Mouse (Mus musculus): ENCODE results near the gene Ptgir. TPM values are rescaled to one million over a fixed set of nuclear protein-coding genes. Genes with fewer than 3 reads are reported as not detected.

The Ptgir gene
- total RNA-seq (2021) (1 to 10 TPM; 1.9 to 2.9 TPM), polyA plus RNA-seq (2012; rRNA removed) (5.2 and 7.4 TPM in 2 replicates)
- long read RNA-seq, partial matches to known transcripts, result 0 of 3 reads
- long read RNA-seq, other reads (novel, unspliced or antisense), result 1 of 3 reads

DNA sequence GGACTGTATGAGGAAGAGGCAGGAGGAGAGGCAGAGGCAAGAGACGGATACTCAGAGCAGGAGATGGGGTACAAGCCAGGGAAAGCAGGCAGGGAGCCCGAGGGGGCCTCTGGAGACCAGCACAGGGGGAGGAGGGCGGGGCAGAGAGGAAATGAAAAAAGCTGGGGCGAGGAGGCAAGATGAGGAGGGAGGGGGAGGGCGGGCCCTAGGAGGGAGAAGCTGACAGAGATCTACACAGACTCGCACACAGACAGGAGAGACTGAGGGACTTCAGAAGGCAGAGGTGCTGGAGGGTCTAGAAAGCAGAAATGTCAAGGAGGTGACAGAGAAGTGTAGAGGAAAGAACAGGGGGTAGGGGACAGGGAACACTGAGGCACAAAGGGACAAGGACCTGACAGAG is at the start of gene Ptgir:
Ptgir (plus strand) TSS at position 210 of the 400 bp plus-strand sequence.
- Histone ChIP-seq H3K4me3 (peak within 1 kb of the TSS; percentile 16; the same call in 1 of the 2 replicates), H3K4me1 (ENCODE audit: control insufficient read depth, insufficient read depth, low read length) (peaks cover 9% of the 10 kb centered on the region), H3K9ac (ENCODE audit: low read depth, low read length) (peak within 1 kb of the TSS; percentile 32), H3K27ac (peak within 1 kb of the TSS; percentile 71), H3K36me3 (ENCODE audit: control insufficient read depth, insufficient read depth, low read length) (no peaks in the 10 kb centered on the region), H3K79me2 (replicated peaks; ENCODE audit: control insufficient read depth, insufficient read depth, low read length) (no peaks in the 10 kb centered on the region), H3K27me3 (ENCODE audit: control insufficient read depth, insufficient read depth, low read length) (no peaks in the 10 kb centered on the region)
- 34% methylated on average over 6 of the region's 6 CpGs for WGBS
- TF ChIP-seq POLR2A (IDR thresholded peaks at IDR 0.05; ENCODE audit: insufficient read depth, low read depth, low read length) (peak; percentile 51), EP300 (IDR thresholded peaks at IDR 0.05; ENCODE audit: insufficient read depth, low read depth, low read length) (no peak), CTCF (IDR thresholded peaks at IDR 0.05) (no peak)
- intact Hi-C loops (cut with DNase I), result loop anchor here (5.0 kb wide), 1 partner anchor 279 kb away; no protein-coding TSS in a partner anchor
- DNase-seq, result peak; percentile 84 to 85

GRCm38 (mm10) chr7:16858336-16858735 is 48.0 kb upstream of the Ptgir start:
- peak in 1 of 2 experiments; percentile 45 for DNase-seq
- H3K36me3 ChIP-seq (ENCODE audit: control insufficient read depth, insufficient read depth, low read length), result no peaks in the 10 kb centered on the region; the same call in 1 of the 2 replicates
- peak; percentile 77 for TF ChIP-seq CTCF (IDR thresholded peaks at IDR 0.05)
- TF ChIP-seq POLR2A (IDR thresholded peaks at IDR 0.05; ENCODE audit: insufficient read depth, low read depth, low read length), result no peak
- 40% methylated on average over 17 of the region's 17 CpGs for WGBS
- no peak overlapping the region for H3K9ac ChIP-seq (ENCODE audit: low read depth, low read length)
- no peaks in the 10 kb centered on the region for H3K27me3 ChIP-seq (ENCODE audit: control insufficient read depth, insufficient read depth, low read length)
- no peaks in the 10 kb centered on the region for H3K4me1 ChIP-seq (ENCODE audit: control insufficient read depth, insufficient read depth, low read length)
- intact Hi-C loops (cut with DNase I), result loop anchor here (2.0 kb wide), 1 partner anchor 32 kb away; no protein-coding TSS in a partner anchor
- H3K79me2 ChIP-seq (replicated peaks; ENCODE audit: control insufficient read depth, insufficient read depth, low read length), result no peaks in the 10 kb centered on the region
- H3K27ac ChIP-seq, result no peak overlapping the region
- H3K4me3 ChIP-seq, result no peak overlapping the region

GRCm38 (mm10) chr7:16859902-16860651 is 46.2 kb upstream of the Ptgir start:
- peak in 1 of 2 experiments; percentile 61 for DNase-seq
- intact Hi-C loops (cut with DNase I), result loop anchor here (2.0 kb wide), 1 partner anchor 33 kb away; no protein-coding TSS in a partner anchor
- no peaks in the 10 kb centered on the region; the same call in 1 of the 2 replicates for H3K36me3 ChIP-seq (ENCODE audit: control insufficient read depth, insufficient read depth, low read length)

GRCm38 (mm10) chr7:16867488-16867887 is 38.8 kb upstream of the Ptgir start:
- WGBS, result 84% methylated on average over 3 of the region's 3 CpGs
- Histone ChIP-seq H3K27ac (no peak overlapping the region), H3K36me3 (ENCODE audit: control insufficient read depth, insufficient read depth, low read length) (no peaks in the 10 kb centered on the region)

More at GRCm38 (mm10) chr7:16859902-16860651, 46.2 kb upstream of the Ptgir start:
- H3K9ac ChIP-seq (ENCODE audit: low read depth, low read length), result no peak overlapping the region
- H3K79me2 ChIP-seq (replicated peaks; ENCODE audit: control insufficient read depth, insufficient read depth, low read length), result no peaks in the 10 kb centered on the region
- no peak for TF ChIP-seq EP300 (IDR thresholded peaks at IDR 0.05; ENCODE audit: insufficient read depth, low read depth, low read length)
- TF ChIP-seq POLR2A (IDR thresholded peaks at IDR 0.05; ENCODE audit: insufficient read depth, low read depth, low read length), result no peak
- TF ChIP-seq CTCF (IDR thresholded peaks at IDR 0.05), result peak; percentile 90
- 30% methylated on average over 5 of the region's 5 CpGs for WGBS
- H3K4me1 ChIP-seq (ENCODE audit: control insufficient read depth, insufficient read depth, low read length), result no peaks in the 10 kb centered on the region
- no peak overlapping the region for H3K27ac ChIP-seq
- H3K4me3 ChIP-seq, result no peak overlapping the region
- no peaks in the 10 kb centered on the region for H3K27me3 ChIP-seq (ENCODE audit: control insufficient read depth, insufficient read depth, low read length)

GRCm38 (mm10) chr7:16869497-16869896 is 36.8 kb upstream of the Ptgir start:
- Histone ChIP-seq H3K4me3 (no peak overlapping the region), H3K27ac (no peak overlapping the region), H3K79me2 (replicated peaks; ENCODE audit: control insufficient read depth, insufficient read depth, low read length) (no peaks in the 10 kb centered on the region), H3K9ac (ENCODE audit: low read depth, low read length) (no peak overlapping the region), H3K27me3 (ENCODE audit: control insufficient read depth, insufficient read depth, low read length) (no peaks in the 10 kb centered on the region), H3K4me1 (ENCODE audit: control insufficient read depth, insufficient read depth, low read length) (peaks cover 1% of the 10 kb centered on the region; the same call in 1 of the 2 replicates), H3K36me3 (ENCODE audit: control insufficient read depth, insufficient read depth, low read length) (no peaks in the 10 kb centered on the region)
- no peak for DNase-seq
- WGBS, result 72% methylated on average over 16 of the region's 16 CpGs
- TF ChIP-seq EP300 (IDR thresholded peaks at IDR 0.05; ENCODE audit: insufficient read depth, low read depth, low read length) (no peak), CTCF (IDR thresholded peaks at IDR 0.05) (no peak), POLR2A (IDR thresholded peaks at IDR 0.05; ENCODE audit: insufficient read depth, low read depth, low read length) (no peak)
- intact Hi-C loops (cut with DNase I), result no loop called here

More at GRCm38 (mm10) chr7:16867488-16867887, 38.8 kb upstream of the Ptgir start:
- no peaks in the 10 kb centered on the region for H3K27me3 ChIP-seq (ENCODE audit: control insufficient read depth, insufficient read depth, low read length)
- H3K79me2 ChIP-seq (replicated peaks; ENCODE audit: control insufficient read depth, insufficient read depth, low read length), result no peaks in the 10 kb centered on the region
- no peak for DNase-seq
- no peak overlapping the region for H3K9ac ChIP-seq (ENCODE audit: low read depth, low read length)
- H3K4me3 ChIP-seq, result no peak overlapping the region
- intact Hi-C loops (cut with DNase I), result no loop called here
- TF ChIP-seq EP300 (IDR thresholded peaks at IDR 0.05; ENCODE audit: insufficient read depth, low read depth, low read length), result no peak
- no peak for TF ChIP-seq CTCF (IDR thresholded peaks at IDR 0.05)
- TF ChIP-seq POLR2A (IDR thresholded peaks at IDR 0.05; ENCODE audit: insufficient read depth, low read depth, low read length), result no peak
- H3K4me1 ChIP-seq (ENCODE audit: control insufficient read depth, insufficient read depth, low read length), result no peaks in the 10 kb centered on the region

- peaks cover 1% of the 10 kb centered on the region; the same call in 1 of the 2 replicates for H3K4me1 ChIP-seq (ENCODE audit: control insufficient read depth, insufficient read depth, low read length)
- no peaks in the 10 kb centered on the region for H3K27me3 ChIP-seq (ENCODE audit: control insufficient read depth, insufficient read depth, low read length)
- no peaks in the 10 kb centered on the region for H3K36me3 ChIP-seq (ENCODE audit: control insufficient read depth, insufficient read depth, low read length)
- H3K27ac ChIP-seq, result no peak overlapping the region
- no peak for DNase-seq
- WGBS, result 83% methylated on average over 10 of the region's 10 CpGs
- H3K9ac ChIP-seq (ENCODE audit: low read depth, low read length), result no peak overlapping the region
- TF ChIP-seq POLR2A (IDR thresholded peaks at IDR 0.05; ENCODE audit: insufficient read depth, low read depth, low read length), result no peak
- no peak for TF ChIP-seq CTCF (IDR thresholded peaks at IDR 0.05)
- no peak for TF ChIP-seq EP300 (IDR thresholded peaks at IDR 0.05; ENCODE audit: insufficient read depth, low read depth, low read length)
- no peaks in the 10 kb centered on the region for H3K79me2 ChIP-seq (replicated peaks; ENCODE audit: control insufficient read depth, insufficient read depth, low read length)
- no peak overlapping the region for H3K4me3 ChIP-seq
- intact Hi-C loops (cut with DNase I), result no loop called here
Observed at GRCm38 (mm10) chr7:16871600-16871999, 34.7 kb upstream of the Ptgir start.

Measured in heart, adult 2 months (tissue).